Mouse (Mus musculus) small intestine, adult 2 months (tissue): ENCODE data around the gene 9130230L23Rik. TPM values are rescaled to one million over a fixed set of nuclear protein-coding genes. Genes with fewer than 3 reads are reported as not detected.

ENCODE experiments used
- H3K27ac ChIP-seq: fragments of 200-500 bp; 2 replicates; pipeline ENCODE4 v1.5.1; 2012; ENCODE audit warnings: low read depth, low read length, control low read depth, inconsistent platforms; ENCODE audit not compliant: insufficient read depth
- H3K27me3 ChIP-seq: fragments of 200-500 bp; 2 replicates; pipeline ENCODE4 v1.6.1; 2012; ENCODE audit warnings: mild to moderate bottlenecking, moderate library complexity, low read length, inconsistent platforms; ENCODE audit not compliant: control insufficient read depth, insufficient read depth
- H3K36me3 ChIP-seq: fragments of 200-500 bp; 2 replicates; pipeline ENCODE4 v1.6.1; 2012; ENCODE audit warnings: mild to moderate bottlenecking, low read length, control low read depth, inconsistent platforms; ENCODE audit not compliant: control insufficient read depth, insufficient read depth
- H3K4me1 ChIP-seq: fragments of 200-500 bp; 2 replicates; pipeline ENCODE4 v1.6.1; 2012; ENCODE audit warnings: low read length, inconsistent platforms, mixed read lengths; ENCODE audit not compliant: control insufficient read depth, insufficient read depth, insufficient read length
- H3K4me3 ChIP-seq: fragments of 200-500 bp; 2 replicates; pipeline ENCODE4 v1.5.1; 2012; ENCODE audit warnings: low read depth, mild to moderate bottlenecking, control low read depth, inconsistent platforms, low read length, moderate library complexity
- CTCF ChIP-seq: fragments of 200-500 bp; IDR thresholded peaks from 2 replicates; pipeline ENCODE4 v1.5.1; 2012; ENCODE audit warnings: low read depth, mild to moderate bottlenecking, control low read depth, inconsistent platforms, low read length, moderate library complexity, mixed read lengths; ENCODE audit not compliant: insufficient replicate concordance, insufficient read length; ENCODE audit errors: extremely low read depth
- POLR2A ChIP-seq: fragments of 200-500 bp; IDR thresholded peaks from 2 replicates; pipeline ENCODE4 v1.6.1; 2012; ENCODE audit warnings: low read depth, mild to moderate bottlenecking, control low read depth, inconsistent platforms, low read length, moderate library complexity
- WGBS: fragments of 180-500 bp; shearing (Covaris S2); methylation state at CpG from one replicate; pipeline ENCODE4 v1.1.7; 2018; 5-methylcytosine and 5-hydroxymethylcytosine counted together
- polyA plus RNA-seq: library from polyadenylated mRNA; depleted of rRNA; stranded (reverse); fragments of >200 nt; gene quantifications from 2 replicates; pipeline ENCODE4 v1.2.3, GENCODE M21; 2012

The 9130230L23Rik gene
- polyA plus RNA-seq, 1 experiment = 10.9 TPM

DNA sequence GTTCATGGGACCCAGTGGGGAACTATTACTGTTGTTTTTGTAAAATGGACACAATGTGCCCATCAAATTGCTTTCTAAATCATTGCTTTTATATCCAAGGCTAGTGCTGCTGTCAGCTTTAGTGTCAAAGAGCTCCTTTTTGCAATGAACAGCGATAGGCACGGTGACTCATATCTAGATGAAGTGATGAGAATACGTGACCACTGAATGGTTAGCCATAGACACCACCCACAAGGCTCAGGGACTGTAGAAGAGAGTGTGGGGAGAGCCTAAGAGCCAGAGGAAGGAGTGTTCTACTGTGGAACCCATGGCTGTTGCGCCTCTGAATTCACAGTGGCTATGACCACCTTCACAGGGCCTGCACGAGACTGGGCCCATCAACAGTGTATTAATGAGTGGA is 17.7 kb downstream of the 9130230L23Rik start:
- H3K4me3 ChIP-seq = no peak overlapping the region
- no peaks in the 10 kb centered on the region for H3K36me3 ChIP-seq
- H3K27ac ChIP-seq = no peak overlapping the region
- WGBS = 82% methylated on average over 5 of the region's 5 CpGs
- TF ChIP-seq CTCF (no peak), POLR2A (no peak)
- peaks cover 16% of the 10 kb centered on the region; the same call in 1 of the 2 replicates for H3K4me1 ChIP-seq
- no peaks in the 10 kb centered on the region for H3K27me3 ChIP-seq

DNA sequence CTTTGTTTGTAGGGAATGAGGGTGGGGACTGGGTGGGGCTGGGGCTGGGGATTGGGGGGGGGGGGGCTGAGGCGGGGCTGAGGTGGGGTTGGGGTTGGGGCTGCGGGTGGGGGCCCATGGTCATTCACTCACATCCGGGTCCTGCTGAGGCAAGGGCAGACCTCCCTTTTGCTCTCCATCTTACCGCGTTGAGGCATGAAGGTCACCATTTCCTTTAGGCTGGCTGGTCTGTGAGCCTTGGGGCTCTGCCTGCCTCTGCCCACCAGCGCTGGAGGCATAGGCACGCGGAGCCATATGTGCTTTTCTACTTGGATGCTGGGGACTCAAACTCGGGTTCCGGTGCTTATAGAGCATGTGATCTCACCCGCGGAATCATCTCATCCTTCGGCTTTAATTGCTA is 28.4 kb downstream of the 9130230L23Rik start:
- 89% methylated on average over 13 of the region's 13 CpGs for WGBS
- H3K27me3 ChIP-seq = no peaks in the 10 kb centered on the region
- H3K4me1 ChIP-seq = no peaks in the 10 kb centered on the region
- H3K4me3 ChIP-seq = no peak overlapping the region
- TF ChIP-seq CTCF (no peak), POLR2A (no peak)
- H3K36me3 ChIP-seq = no peaks in the 10 kb centered on the region
- no peak overlapping the region for H3K27ac ChIP-seq

DNA sequence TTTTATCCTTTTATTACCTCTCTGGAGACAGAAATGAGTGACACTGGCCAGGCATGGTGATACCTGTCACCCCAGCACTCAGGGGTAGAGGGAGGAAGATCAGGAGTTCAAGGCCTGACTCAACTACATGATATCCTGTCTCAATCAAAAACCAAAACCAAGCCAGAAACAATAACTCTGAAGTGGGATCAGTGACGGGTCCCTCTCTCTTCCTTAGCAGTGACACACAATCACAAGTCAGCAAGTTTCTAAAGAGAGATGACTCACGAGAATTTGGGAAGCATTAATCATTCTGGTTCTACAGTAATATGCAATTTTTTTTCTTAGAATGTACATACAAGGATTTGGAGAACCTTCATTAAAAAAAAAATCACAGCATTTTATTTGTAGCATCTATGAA is 30.9 kb downstream of the 9130230L23Rik start:
- no peaks in the 10 kb centered on the region for H3K4me1 ChIP-seq
- no peak overlapping the region for H3K27ac ChIP-seq
- H3K36me3 ChIP-seq = no peaks in the 10 kb centered on the region
- TF ChIP-seq CTCF (no peak), POLR2A (no peak)
- no peaks in the 10 kb centered on the region for H3K27me3 ChIP-seq
- no peak overlapping the region for H3K4me3 ChIP-seq
- WGBS = 76% methylated on average over 2 of the region's 2 CpGs

GRCm38 (mm10) chr5:65968004-65968403 is 36.1 kb downstream of the 9130230L23Rik start:
- 88% methylated on average over 3 of the region's 3 CpGs for whole genome bisulfite sequencing
- Histone ChIP-seq H3K4me1 (no peaks in the 10 kb centered on the region), H3K27me3 (no peaks in the 10 kb centered on the region), H3K27ac (no peak overlapping the region), H3K36me3 (no peaks in the 10 kb centered on the region), H3K4me3 (no peak overlapping the region)
- TF ChIP-seq POLR2A = no peak
- no peak for TF ChIP-seq CTCF

GRCm38 (mm10) chr5:65967091-65967490 is 37.0 kb downstream of the 9130230L23Rik start:
- WGBS = 84% methylated on average over 12 of the region's 12 CpGs
- Histone ChIP-seq H3K4me3 (no peak overlapping the region), H3K4me1 (no peaks in the 10 kb centered on the region)

GRCm38 (mm10) chr5:65965771-65966279 is 38.3 kb downstream of the 9130230L23Rik start:
- H3K27me3 ChIP-seq = no peaks in the 10 kb centered on the region
- no peak for TF ChIP-seq POLR2A
- TF ChIP-seq CTCF = no peak
- 75% methylated on average over 7 of the region's 7 CpGs for WGBS
- no peak overlapping the region for H3K4me3 ChIP-seq
- H3K27ac ChIP-seq = no peak overlapping the region
- H3K36me3 ChIP-seq = no peaks in the 10 kb centered on the region
- H3K4me1 ChIP-seq = no peaks in the 10 kb centered on the region

More at GRCm38 (mm10) chr5:65967091-65967490, 37.0 kb downstream of the 9130230L23Rik start:
- TF ChIP-seq POLR2A = no peak
- no peak for TF ChIP-seq CTCF
- H3K27ac ChIP-seq = no peak overlapping the region
- no peaks in the 10 kb centered on the region for H3K27me3 ChIP-seq
- H3K36me3 ChIP-seq = no peaks in the 10 kb centered on the region

GRCm38 (mm10) chr5:65963291-65963690 is 40.8 kb downstream of the 9130230L23Rik start:
- no peak overlapping the region for H3K27ac ChIP-seq
- no peaks in the 10 kb centered on the region for H3K36me3 ChIP-seq
- no peak overlapping the region for H3K4me3 ChIP-seq
- TF ChIP-seq POLR2A (no peak), CTCF (no peak)
- WGBS = 88% methylated on average over 5 of the region's 5 CpGs
- H3K27me3 ChIP-seq = no peaks in the 10 kb centered on the region
- H3K4me1 ChIP-seq = no peaks in the 10 kb centered on the region
